Mouse (Mus musculus) megakaryocyte progenitor cell, adult 5-6 weeks (primary cell): Measurements from ENCODE around the gene Il1f6. TPM values are rescaled to one million over a fixed set of nuclear protein-coding genes. Genes with fewer than 3 reads are reported as not detected.
"Not testable (repeated sequence)": the region's sequence is repeated elsewhere in the genome, so short reads cannot be mapped to it uniquely, and the experiment has no call there.

Source experiments
- ATAC-seq: replicated peaks from 2 replicates; pipeline ENCODE4 v1.8.0; 2016; ENCODE audit warnings: mild to moderate bottlenecking, moderate TSS enrichment, inconsistent platforms; ENCODE audit not compliant: poor library complexity
- total RNA-seq, 2 experiments: library from RNA; stranded (forward) in 1 of 2; stranded (reverse) in 1 of 2; fragments of 157-497, 149-512 nt in 1 of 2; fragments of 200-1000 nt in 1 of 2; gene quantifications; 2 replicates each; pipeline versions ENCODE4 v1.2.3 to v1.2.4; 2015 to 2017

The Il1f6 gene
- total RNA-seq (2015) = not detected in 2 replicates
- total RNA-seq (2017) = not detected in 2 replicates

- ATAC-seq = no peak
Measured at GRCm38 (mm10) chr2:24215118-24215517, at the start of gene Il1f6. Gene Il1f6, plus strand, starts transcription at chr2:24215418.

- ATAC-seq = peak; percentile 86
Measured at GRCm38 (mm10) chr2:24181683-24182331, 33.4 kb upstream of the Il1f6 start.

DNA sequence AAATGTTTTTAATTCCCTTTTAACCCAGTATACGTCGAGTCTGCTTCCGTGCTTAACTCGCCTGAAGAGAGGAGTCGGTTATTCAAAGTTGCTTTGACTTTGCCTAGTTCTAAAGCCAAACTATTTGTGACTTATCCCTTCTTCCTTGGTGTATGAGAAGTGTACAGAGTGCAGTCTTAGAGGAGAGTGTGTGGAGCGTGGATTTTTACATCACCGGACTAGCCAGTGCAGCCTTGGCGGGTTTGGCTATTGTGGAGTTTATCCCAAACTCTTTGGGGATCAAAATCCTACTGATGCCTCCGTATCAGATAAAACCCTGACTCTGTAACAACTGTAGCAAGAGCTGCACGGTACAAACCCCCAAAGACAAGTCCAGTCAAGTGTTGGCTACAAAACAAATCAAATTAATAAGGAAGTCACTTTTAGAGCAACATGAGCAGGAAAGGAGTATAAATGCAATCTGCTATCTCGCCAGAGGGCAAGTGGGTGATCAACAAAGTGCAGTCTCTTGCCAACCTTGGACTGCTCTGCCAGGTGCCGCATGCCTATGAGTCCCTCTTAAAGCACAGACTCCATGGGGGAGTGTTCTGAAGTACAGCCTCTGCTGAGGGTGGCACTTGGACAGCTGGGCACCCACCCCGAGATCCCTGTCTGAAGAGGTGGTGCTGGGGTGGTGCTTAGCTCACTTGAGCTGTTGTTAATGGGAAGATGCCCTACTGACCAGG lies 32.6 kb upstream of the Il1f6 start:
- peak; percentile 38 for ATAC-seq

DNA sequence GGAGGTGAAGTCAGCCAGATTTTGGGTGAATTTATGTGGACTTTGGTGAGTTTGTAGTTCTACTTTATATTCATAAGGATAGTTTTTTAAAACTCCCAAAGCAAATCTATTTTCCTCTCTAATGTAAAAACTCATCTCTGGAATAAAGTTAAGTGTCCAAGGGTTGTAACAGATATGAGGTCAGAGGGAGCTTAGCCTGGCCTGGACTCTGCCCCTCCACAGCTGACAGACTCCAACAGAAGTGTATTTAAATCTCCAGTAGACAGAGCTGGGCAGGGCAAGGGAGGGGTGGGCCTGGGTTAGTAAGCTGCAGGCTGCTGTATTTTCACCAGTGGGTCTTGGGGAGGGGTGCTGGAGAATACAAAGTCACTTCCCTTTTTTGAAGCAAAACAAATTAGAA lies 31.1 kb upstream of the Il1f6 start:
- ATAC-seq = not testable (repeated sequence)

- ATAC-seq = no peak
Measured at GRCm38 (mm10) chr2:24186176-24186575, 29.0 kb upstream of the Il1f6 start, which contains the start of gene Il1f9. Gene Il1f9, plus strand, starts transcription at chr2:24186476.

DNA sequence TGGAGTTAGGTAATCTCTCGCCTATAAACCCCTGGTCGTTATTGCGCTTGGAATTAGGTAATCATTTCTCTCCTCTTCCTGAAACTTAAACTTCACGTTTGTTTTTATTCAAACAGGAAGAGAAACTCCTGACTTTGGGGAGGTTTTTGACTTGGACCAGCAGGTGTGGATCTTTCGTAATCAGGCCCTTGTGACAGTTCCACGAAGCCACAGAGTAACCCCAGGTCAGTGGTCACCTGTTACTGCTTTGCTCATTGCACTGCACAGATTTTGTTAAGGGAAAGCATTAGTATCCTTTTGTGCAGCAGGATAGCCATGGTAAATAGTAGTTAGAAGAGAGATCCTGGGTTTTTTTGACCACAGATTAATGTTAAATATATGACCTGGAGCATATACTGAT lies 27.6 kb upstream of the Il1f6 start:
- peak; percentile 64 for ATAC-seq

DNA sequence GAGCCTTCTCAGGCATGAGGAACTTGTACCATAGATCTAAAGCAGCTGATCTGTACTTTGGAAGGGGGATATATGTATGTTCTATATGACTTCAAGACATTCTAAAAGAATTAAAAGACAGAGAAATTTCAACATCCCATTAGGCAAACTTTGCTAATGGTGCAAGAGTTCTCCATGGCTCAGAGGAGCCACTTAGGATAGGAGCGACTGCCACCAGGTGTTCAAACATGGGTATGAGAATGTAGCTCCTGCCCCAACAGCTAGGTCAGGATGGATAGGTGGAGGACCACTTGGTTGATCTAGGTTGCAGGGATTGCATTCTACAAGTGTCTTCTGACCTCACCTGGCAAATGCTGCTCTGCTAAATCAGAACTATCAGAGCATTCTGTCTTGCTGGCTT lies 27.0 kb upstream of the Il1f6 start:
- peak; percentile 87 for ATAC-seq

GRCm38 (mm10) chr2:24227191-24227590 lies 12.0 kb downstream of the Il1f6 start:
- ATAC-seq = no peak

DNA sequence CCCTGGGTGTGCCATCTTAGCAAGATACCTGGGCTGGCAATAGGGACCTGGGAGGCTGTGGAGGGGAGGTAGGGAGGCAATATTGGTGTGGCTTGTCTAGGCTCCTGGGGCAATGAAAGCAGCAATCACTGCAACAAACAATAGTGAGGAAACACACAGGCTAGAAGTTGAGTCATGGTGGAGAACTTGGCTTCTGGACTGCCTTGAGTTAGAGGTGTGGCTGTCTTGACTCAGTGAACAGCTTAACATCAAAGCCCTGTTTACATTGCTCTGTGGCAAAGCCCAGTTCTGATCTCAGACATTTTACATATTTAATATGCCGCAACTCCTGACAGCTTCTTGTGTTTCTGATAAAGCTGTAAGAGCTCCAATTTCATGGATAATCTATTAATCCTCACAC lies 52.3 kb downstream of the Il1f6 start:
- no peak for ATAC-seq

- ATAC-seq = no peak
Measured at GRCm38 (mm10) chr2:24273619-24274018, 58.4 kb downstream of the Il1f6 start.

- ATAC-seq = no peak
Measured at GRCm38 (mm10) chr2:24275146-24275545, 59.9 kb downstream of the Il1f6 start.

Other genes starting within 250 kb of the Il1f6 start
- gene Hnmt, start 166.0 kb upstream of the Il1f6 start, total RNA-seq (2015) = 23.8 and 34.0 TPM in 2 replicates
- gene Hnmt, start 166.0 kb upstream of the Il1f6 start, total RNA-seq (2017) = 63.9 and 71.5 TPM in 2 replicates
- gene Tbpl2, start 118.8 kb upstream of the Il1f6 start, total RNA-seq (2015) = not detected in 2 replicates
- gene Tbpl2, start 118.8 kb upstream of the Il1f6 start, total RNA-seq (2017) = not detected in 2 replicates
- gene Il1f8, start 62.3 kb upstream of the Il1f6 start, total RNA-seq (2015) = not detected in 2 replicates
- gene Il1f8, start 62.3 kb upstream of the Il1f6 start, total RNA-seq (2017) = not detected in 2 replicates
- 2.5 and 3.8 TPM in 2 replicates for gene Il1f9, start 28.9 kb upstream of the Il1f6 start, total RNA-seq (2015)
- gene Il1f9, start 28.9 kb upstream of the Il1f6 start, total RNA-seq (2017) = 2.9 and 4.0 TPM in 2 replicates
- not detected in 2 replicates for gene Il1f5, start 61.5 kb downstream of the Il1f6 start, total RNA-seq (2015)
- not detected in 2 replicates for gene Il1f5, start 61.5 kb downstream of the Il1f6 start, total RNA-seq (2017)
- not detected in 2 replicates for gene Il1f10, start 75.8 kb downstream of the Il1f6 start, total RNA-seq (2015)
- gene Il1f10, start 75.8 kb downstream of the Il1f6 start, total RNA-seq (2017) = not detected in 2 replicates
- 3.2 and 3.9 TPM in 2 replicates for gene Il1rn, start 121.4 kb downstream of the Il1f6 start, total RNA-seq (2015)
- 1.0 and 1.2 TPM in 2 replicates for gene Il1rn, start 121.4 kb downstream of the Il1f6 start, total RNA-seq (2017)
- 43.0 and 43.9 TPM in 2 replicates for gene Psd4, start 152.2 kb downstream of the Il1f6 start, total RNA-seq (2015)
- gene Psd4, start 152.2 kb downstream of the Il1f6 start, total RNA-seq (2017) = 74.4 and 81.0 TPM in 2 replicates